Comparison of ENCODE assay signal across 30 mouse cellular contexts in the genomic region with DNA sequence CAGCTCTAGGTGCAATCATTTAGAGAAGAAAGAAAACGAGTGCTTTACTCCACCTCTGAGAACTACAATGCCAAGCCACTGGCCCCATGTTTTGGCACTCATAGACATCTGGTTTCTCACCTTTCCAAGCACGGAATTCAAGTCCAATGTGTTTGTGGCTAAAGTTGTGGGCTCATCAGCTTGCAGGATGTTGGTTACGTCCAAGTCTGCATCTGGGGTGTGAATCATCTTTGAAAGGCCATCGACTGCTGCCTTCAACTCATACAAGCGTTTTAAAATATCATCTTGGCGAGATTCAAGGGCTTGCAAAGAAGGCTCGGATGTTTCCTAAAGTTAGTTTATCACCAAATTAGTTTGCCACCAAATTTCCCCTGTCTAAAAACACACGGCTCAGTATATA. TPM values are rescaled to one million over a fixed set of nuclear protein-coding genes. Genes with fewer than 3 reads are reported as not detected.
DNase-seq lines count a peak whose midpoint lies in the region; ATAC-seq and TF ChIP-seq lines count a peak whose summit lies in the region.
"Had no signal": no experiment of that assay in that cellular context is flagged by ENCODE, and none has a peak within 500 bp of the region (broad histone marks: within the 10 kb centered on the region; RNA-seq: fewer than 3 reads in every experiment).

No protein-coding gene starts in this region.

- 0 out of 2 replicates have a peak overlapping the region, but pooled peaks have one; percentile 68 for H3K27ac ChIP-seq in liver, embryonic 12.5 days
- H3K27ac ChIP-seq in kidney, embryonic 15.5 days: no peak overlapping the region
- H3K27ac ChIP-seq: embryonic facial prominence, embryonic 10.5 days; embryonic facial prominence, embryonic 13.5 days; forebrain, embryonic 12.5 days; heart, embryonic 15.5 days; hindbrain, embryonic 12.5 days; intestine, embryonic 15.5 days had no signal

- H3K79me2 ChIP-seq in myocyte (ENCODE audit: control insufficient read depth, insufficient read depth): peaks cover 26% of the 10 kb centered on the region

- no peaks in the 10 kb centered on the region for H3K27me3 ChIP-seq in liver, embryonic 12.5 days (replicated peaks)
- no peaks in the 10 kb centered on the region for H3K27me3 ChIP-seq in myocyte (ENCODE audit: control insufficient read depth, insufficient read depth, insufficient read length)
- H3K27me3 ChIP-seq in kidney, embryonic 15.5 days: no peaks in the 10 kb centered on the region
- H3K27me3 ChIP-seq: CH12.LX; embryonic facial prominence, embryonic 13.5 days; forebrain, embryonic 12.5 days; heart, embryonic 12.5 days; heart, embryonic 15.5 days; hindbrain, embryonic 12.5 days; intestine, embryonic 15.5 days had no signal

- TF ChIP-seq POLR2A in myocyte (IDR thresholded peaks at IDR 0.05; ENCODE audit: insufficient read length, low read depth): no peak

- H3K36me3 ChIP-seq in liver, embryonic 12.5 days: peaks cover 67% of the 10 kb centered on the region
- peaks cover 16% of the 10 kb centered on the region for H3K36me3 ChIP-seq in myocyte (ENCODE audit: control insufficient read depth, insufficient read depth)
- peaks cover 47% of the 10 kb centered on the region for H3K36me3 ChIP-seq in kidney, embryonic 15.5 days

- no peak overlapping the region for H3K4me3 ChIP-seq in liver, embryonic 12.5 days
- no peak overlapping the region for H3K4me3 ChIP-seq in myocyte
- no peak overlapping the region for H3K4me3 ChIP-seq in kidney, embryonic 15.5 days (replicated peaks)
- H3K4me3 ChIP-seq: embryonic facial prominence, embryonic 10.5 days; embryonic facial prominence, embryonic 13.5 days; erythroblast, embryonic 14.5 days; forebrain, embryonic 12.5 days; heart, embryonic 12.5 days; heart, embryonic 15.5 days; hindbrain, embryonic 12.5 days; intestine, embryonic 15.5 days had no signal

- H3K9me3 ChIP-seq in liver, embryonic 12.5 days (replicated peaks): no peaks in the 10 kb centered on the region
- no peaks in the 10 kb centered on the region for H3K9me3 ChIP-seq in kidney, embryonic 15.5 days (replicated peaks)
- H3K9me3 ChIP-seq: embryonic facial prominence, embryonic 10.5 days; embryonic facial prominence, embryonic 13.5 days; forebrain, embryonic 12.5 days; G1E; heart, embryonic 12.5 days; heart, embryonic 15.5 days; hindbrain, embryonic 12.5 days; intestine, embryonic 15.5 days had no signal

- 84% methylated on average over 8 of the region's 8 CpGs for WGBS in liver, embryonic 12.5 days (ENCODE audit: insufficient replicate concordance)
- 79% methylated on average over 8 of the region's 8 CpGs for WGBS in kidney, embryonic 15.5 days

- H3K4me1 ChIP-seq in liver, embryonic 12.5 days: peaks cover 56% of the 10 kb centered on the region
- peaks cover 51% of the 10 kb centered on the region for H3K4me1 ChIP-seq in kidney, embryonic 15.5 days

- no peak for ATAC-seq in liver, embryonic 12.5 days
- no peak for ATAC-seq in kidney, embryonic 15.5 days (replicated peaks; ENCODE audit: low FRiP score)
- ATAC-seq: forebrain, embryonic 16.5 days; hindbrain, embryonic 16.5 days; intestine, embryonic 15.5 days had no signal

- DNase-seq in liver (no peak), 3T3-L1 (ENCODE audit: low read depth, low spot score) (peak; percentile 31), 416B (ENCODE audit: low read depth) (peak; percentile 33)
- DNase-seq in testis, postnatal 14 days (ENCODE audit: low spot score): no peak
- DNase-seq: adrenal gland, adult 2 months; adrenal gland, postnatal 14 days; B cell, adult 2 months; cerebellum, adult 11-12 months; cerebellum, adult 8-10 months; cerebellum, postnatal 10 days; cerebellum, postnatal 36 days; embryo, embryonic 11 days; gastrocnemius, postnatal 25 days; heart, adult 18-20 months; heart, postnatal 14 days had no signal

- no peak overlapping the region for H3K4me2 ChIP-seq in liver, embryonic 12.5 days
- peak overlapping the region; percentile 38 for H3K4me2 ChIP-seq in myocyte (ENCODE audit: low read depth)
- no peak overlapping the region for H3K4me2 ChIP-seq in kidney, embryonic 15.5 days
- H3K4me2 ChIP-seq: embryonic facial prominence, embryonic 13.5 days; forebrain, embryonic 12.5 days; heart, embryonic 12.5 days; heart, embryonic 15.5 days; hindbrain, embryonic 12.5 days; intestine, embryonic 15.5 days had no signal

- H3K9ac ChIP-seq in liver, embryonic 12.5 days: no peak overlapping the region
- H3K9ac ChIP-seq in kidney, embryonic 15.5 days: no peak overlapping the region
- H3K9ac ChIP-seq: embryonic facial prominence, embryonic 13.5 days; forebrain, embryonic 12.5 days; heart, embryonic 12.5 days; heart, embryonic 15.5 days; hindbrain, embryonic 12.5 days; intestine, embryonic 15.5 days had no signal

- H3ac ChIP-seq in myocyte (ENCODE audit: control insufficient read depth, insufficient read length): no peak overlapping the region

TF ChIP-seq in myocyte, 11 proteins besides CTCF, POLR2A, EP300 and RAD21:
- TF ChIP-seq MYOD1 (IDR thresholded peaks at IDR 0.05; ENCODE audit: control insufficient read depth in 1 of 3, insufficient read length in 2 of 3, low read depth in 2 of 3): no peak

RNA-seq across cellular contexts. Expression of a gene that starts 3.2 kb away (rescaled TPM):
- polyA plus RNA-seq in liver, embryonic 12.5 days (2016; fragmentation: Nextera tagmentation; extraction: Ambion mirVana): 82.8 and 83.1 TPM in 2 replicates
- polyA plus RNA-seq in myocyte (2012; fragmentation: generic; extraction: Trizol): 109 TPM
- polyA plus RNA-seq in kidney, embryonic 15.5 days (2015; fragmentation: Nextera tagmentation; extraction: Ambion mirVana): 113 TPM in 2 replicates

RNA-seq across cellular contexts. Expression of a gene that starts 3.3 kb away (rescaled TPM):
- 23.8 and 24.8 TPM in 2 replicates for polyA plus RNA-seq in liver, embryonic 12.5 days (2016; fragmentation: Nextera tagmentation; extraction: Ambion mirVana)
- polyA plus RNA-seq in myocyte (2012; fragmentation: generic; extraction: Trizol): 2.5 TPM
- 31.9 and 32.9 TPM in 2 replicates for polyA plus RNA-seq in kidney, embryonic 15.5 days (2015; fragmentation: Nextera tagmentation; extraction: Ambion mirVana)

RNA-seq across cellular contexts. Expression of a gene that starts 8.9 kb away (rescaled TPM):
- polyA plus RNA-seq in liver, embryonic 12.5 days (2016; fragmentation: Nextera tagmentation; extraction: Ambion mirVana): 0.41 and 0.54 TPM in 2 replicates
- polyA plus RNA-seq in myocyte (2012; fragmentation: generic; extraction: Trizol): 0.25 TPM
- 0.36 and 0.58 TPM in 2 replicates for polyA plus RNA-seq in kidney, embryonic 15.5 days (2015; fragmentation: Nextera tagmentation; extraction: Ambion mirVana)
- polyA plus RNA-seq: erythroblast, embryonic 14.5 days; G1E had no signal

RNA-seq across cellular contexts. Expression of a gene that starts 21.5 kb away (rescaled TPM):
- polyA plus RNA-seq in liver, embryonic 12.5 days (2016; fragmentation: Nextera tagmentation; extraction: Ambion mirVana): 0.18 TPM in 1 of 2 replicates, not detected in the other
- polyA plus RNA-seq in myocyte (2012; fragmentation: generic; extraction: Trizol): 0.08 TPM
- polyA plus RNA-seq in kidney, embryonic 15.5 days (2015; fragmentation: Nextera tagmentation; extraction: Ambion mirVana): 0.59 and 0.83 TPM in 2 replicates
- polyA plus RNA-seq: adrenal gland, adult 2 months; erythroblast, embryonic 14.5 days; G1E had no signal

RNA-seq across cellular contexts. Expression of a gene that starts 26.4 kb away (rescaled TPM):
- 0.28 and 0.37 TPM in 2 replicates for polyA plus RNA-seq in liver, embryonic 12.5 days (2016; fragmentation: Nextera tagmentation; extraction: Ambion mirVana)
- polyA plus RNA-seq in myocyte (2012; fragmentation: generic; extraction: Trizol): not detected
- polyA plus RNA-seq in kidney, embryonic 15.5 days (2015; fragmentation: Nextera tagmentation; extraction: Ambion mirVana): 0.81 TPM in 2 replicates
- polyA plus RNA-seq: G1E had no signal

Comparison
In these comparisons a context has a peak if more than half of its experiments do, and no peak if none do; other contexts are left out.
1. DNase-seq: peak in 3T3-L1 (single experiment) and 416B (single experiment); none in liver (single experiment) and testis, postnatal 14 days (single experiment).